Mouse (Mus musculus) cortical plate, adult 2 months (tissue): ENCODE measurements around the gene Ttc34. TPM values are rescaled to one million over a fixed set of nuclear protein-coding genes. Genes with fewer than 3 reads are reported as not detected.

Experiments used
- H3K27ac ChIP-seq: fragments of 200-500 bp; 2 replicates; pipeline ENCODE4 v1.5.1; 2012; ENCODE audit warnings: low read length, control low read depth, inconsistent platforms; ENCODE audit not compliant: insufficient read depth
- H3K4me1 ChIP-seq: fragments of 200-500 bp; 2 replicates; pipeline ENCODE4 v1.6.1; 2011; ENCODE audit warnings: low read length; ENCODE audit not compliant: control insufficient read depth, insufficient read depth
- H3K4me3 ChIP-seq: fragments of 200-500 bp; 2 replicates; pipeline ENCODE4 v1.5.1; 2011; ENCODE audit warnings: mild to moderate bottlenecking, low read length, control low read depth; ENCODE audit not compliant: insufficient read depth
- CTCF ChIP-seq: fragments of 200-500 bp; IDR thresholded peaks from 2 replicates; pipeline ENCODE4 v1.5.1; 2011; ENCODE audit warnings: mild to moderate bottlenecking, control low read depth, low read length; ENCODE audit not compliant: insufficient read depth; ENCODE audit errors: extremely low read depth
- POLR2A ChIP-seq: fragments of 200-500 bp; IDR thresholded peaks from 2 replicates; pipeline ENCODE4 v1.6.1; 2011; ENCODE audit warnings: mild to moderate bottlenecking, low read length, control low read depth; ENCODE audit not compliant: insufficient read depth; ENCODE audit errors: extremely low read depth
- polyA plus RNA-seq: library from polyadenylated mRNA; depleted of rRNA; stranded (reverse); fragments of >200 nt; gene quantifications from 2 replicates; pipeline ENCODE4 v1.2.3, GENCODE M21; 2012; rRNA removed

Ttc34 gene
- polyA plus RNA-seq, 1 experiment, result 2.5 TPM

DNA sequence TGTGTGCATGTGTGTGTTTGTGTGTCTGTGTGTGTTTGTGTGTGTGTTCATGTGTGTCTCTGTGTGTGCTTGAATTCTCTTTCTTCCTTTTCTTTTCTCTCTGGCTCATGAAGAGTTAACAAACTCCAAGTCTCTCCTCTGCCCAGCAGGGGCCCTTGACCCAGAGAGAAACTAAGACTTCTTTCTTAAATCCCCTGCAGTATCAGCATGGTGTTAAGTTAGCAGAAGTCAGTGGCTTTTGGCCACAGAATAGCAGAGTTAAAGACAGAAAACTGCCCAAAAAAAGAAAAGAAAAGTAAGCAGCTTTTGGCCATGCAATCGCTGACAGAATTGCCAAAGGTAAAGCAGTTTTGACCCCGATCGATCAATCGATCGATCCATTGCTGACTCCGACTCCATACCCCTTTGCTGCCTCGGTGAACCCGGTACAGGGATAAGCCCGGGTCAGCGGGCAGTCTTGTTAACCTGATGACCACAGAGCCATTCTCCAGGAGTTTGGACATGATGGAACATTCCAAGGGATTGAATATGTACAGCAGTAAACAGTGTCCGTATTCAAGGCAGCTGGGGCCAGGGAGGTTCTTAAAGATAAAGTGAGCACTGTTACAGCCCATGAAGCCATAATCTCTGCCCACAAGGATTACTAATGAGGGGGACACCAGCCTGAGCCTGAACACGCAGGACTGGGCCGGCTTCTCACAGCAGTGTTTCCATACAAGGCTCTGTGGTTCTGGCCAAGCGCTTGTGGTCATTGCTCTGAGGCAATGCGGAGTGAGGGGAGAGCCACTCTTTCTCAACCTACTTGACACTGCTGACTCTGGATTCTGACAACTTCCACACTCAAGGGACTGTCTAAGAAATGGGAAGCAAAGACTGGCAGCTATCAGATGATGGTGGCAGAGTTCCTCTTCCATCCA, 73.6 kb downstream of the Ttc34 start:
- Histone ChIP-seq H3K4me1 (no peaks in the 10 kb centered on the region), H3K4me3 (no peak overlapping the region), H3K27ac (peak overlapping the region; percentile 83)
- TF ChIP-seq POLR2A (no peak), CTCF (no peak)

GRCm38 (mm10) chr4:154911644-154912043, 74.4 kb downstream of the Ttc34 start:
- Histone ChIP-seq H3K4me1 (no peaks in the 10 kb centered on the region), H3K4me3 (no peak overlapping the region), H3K27ac (no peak overlapping the region)
- no peak for TF ChIP-seq CTCF

GRCm38 (mm10) chr4:154913845-154914244, 76.6 kb downstream of the Ttc34 start:
- TF ChIP-seq CTCF (no peak), POLR2A (no peak)
- no peak overlapping the region for H3K4me3 ChIP-seq
- H3K27ac ChIP-seq, result no peak overlapping the region

GRCm38 (mm10) chr4:154914252-154914651, 77.0 kb downstream of the Ttc34 start:
- no peak for TF ChIP-seq POLR2A
- TF ChIP-seq CTCF, result no peak

More at GRCm38 (mm10) chr4:154913845-154914244, 76.6 kb downstream of the Ttc34 start:
- no peaks in the 10 kb centered on the region for H3K4me1 ChIP-seq

GRCm38 (mm10) chr4:154914707-154915106, 77.4 kb downstream of the Ttc34 start:
- no peaks in the 10 kb centered on the region for H3K4me1 ChIP-seq
- no peak overlapping the region for H3K4me3 ChIP-seq
- TF ChIP-seq POLR2A (no peak), CTCF (no peak)
- H3K27ac ChIP-seq, result no peak overlapping the region

More at GRCm38 (mm10) chr4:154914252-154914651, 77.0 kb downstream of the Ttc34 start:
- no peak overlapping the region for H3K4me3 ChIP-seq
- H3K27ac ChIP-seq, result no peak overlapping the region
- H3K4me1 ChIP-seq, result no peaks in the 10 kb centered on the region

DNA sequence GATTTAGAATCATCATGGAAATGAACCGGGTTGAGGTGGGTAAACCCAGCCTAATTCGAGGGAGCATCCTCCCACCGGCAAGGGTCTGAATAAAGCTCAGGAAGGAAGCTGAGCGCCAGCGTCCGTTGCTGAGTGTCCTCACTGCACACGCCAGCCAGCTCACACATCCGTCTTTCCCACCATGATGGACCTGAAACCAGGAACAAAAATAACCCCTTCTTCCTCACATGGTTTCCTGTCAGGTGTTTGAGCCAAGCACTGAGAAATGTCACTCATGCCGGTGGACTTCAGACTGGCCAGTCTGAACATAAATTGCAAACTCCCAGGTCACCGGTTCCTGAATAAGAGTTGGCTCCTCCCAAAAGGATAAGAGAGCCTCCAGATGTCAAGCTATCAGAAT, 78.0 kb downstream of the Ttc34 start:
- no peaks in the 10 kb centered on the region for H3K4me1 ChIP-seq
- no peak overlapping the region for H3K27ac ChIP-seq
- TF ChIP-seq CTCF (no peak), POLR2A (no peak)
- H3K4me3 ChIP-seq, result no peak overlapping the region

- H3K4me1 ChIP-seq, result no peaks in the 10 kb centered on the region
- TF ChIP-seq POLR2A, result no peak
- TF ChIP-seq CTCF, result no peak
- H3K27ac ChIP-seq, result no peak overlapping the region
These were observed 79.4 kb downstream of the Ttc34 start for GRCm38 (mm10) chr4:154916662-154917061.

More at GRCm38 (mm10) chr4:154916662-154917061, 79.4 kb downstream of the Ttc34 start:
- no peak overlapping the region for H3K4me3 ChIP-seq

Other genes with a start within 250 kb of the Ttc34 start
- gene Prdm16, start 200.6 kb upstream of the Ttc34 start, polyA plus RNA-seq, result 5.4 and 5.8 TPM in 2 replicates
- not detected in 2 replicates for gene Actrt2, start 169.6 kb upstream of the Ttc34 start, polyA plus RNA-seq
- gene Mmel1, start 32.1 kb downstream of the Ttc34 start, polyA plus RNA-seq, result 1.1 and 1.2 TPM in 2 replicates
- gene Fam213b, start 61.7 kb downstream of the Ttc34 start, polyA plus RNA-seq, result 152 and 155 TPM in 2 replicates
- 2.3 TPM in 2 replicates for gene Tnfrsf14, start 91.1 kb downstream of the Ttc34 start, polyA plus RNA-seq
- gene Hes5, start 123.5 kb downstream of the Ttc34 start, polyA plus RNA-seq, result 25.9 and 28.2 TPM in 2 replicates
- gene Pank4, start 126.7 kb downstream of the Ttc34 start, polyA plus RNA-seq, result 64.5 and 68.2 TPM in 2 replicates
- gene Plch2, start 219.3 kb downstream of the Ttc34 start, polyA plus RNA-seq, result 66.4 and 70.6 TPM in 2 replicates
- 17.8 and 19.5 TPM in 2 replicates for gene Pex10, start 229.6 kb downstream of the Ttc34 start, polyA plus RNA-seq
- 81.8 and 86.9 TPM in 2 replicates for gene Rer1, start 248.9 kb downstream of the Ttc34 start, polyA plus RNA-seq
- 12.4 and 16.0 TPM in 2 replicates for gene Morn1, start 249.1 kb downstream of the Ttc34 start, polyA plus RNA-seq